Mouse (Mus musculus) heart, postnatal 25 days (tissue): ENCODE measurements at regions not wholly inside any gene's neighbourhood (a gene's known extent, or its start where the extent isn't known, plus 50 kb on each side); places are given as distances from the start of the nearest gene placed in this dataset.
"Not testable (repeated sequence)": the region's sequence is repeated elsewhere in the genome, so short reads cannot be mapped to it uniquely, and the experiment has no call there.

Experiments
- DNase-seq: peaks from one replicate; pipeline ENCODE4 v3.0.0; 2022; ENCODE audit warnings: low spot score
- intact Hi-C: fragments of 180-260 bp; cut with DNase I; formaldehyde crosslinking; loops from one replicate; pipeline ENCODE4 v1.15.1; 2025

GRCm38 (mm10) chr10:111624021-111624420, 117.9 kb downstream of the Phlda1 start:
- DNase-seq = no peak
- intact Hi-C loops = no loop called here

GRCm38 (mm10) chr10:111624624-111625023, 118.5 kb downstream of the Phlda1 start:
- intact Hi-C loops = no loop called here
- DNase-seq = no peak

GRCm38 (mm10) chr10:111625573-111625972, 119.5 kb downstream of the Phlda1 start:
- intact Hi-C loops = no loop called here
- no peak for DNase-seq

- intact Hi-C loops = no loop called here
- DNase-seq = no peak
Observed at GRCm38 (mm10) chr10:111626009-111626408, 119.9 kb downstream of the Phlda1 start.

DNA sequence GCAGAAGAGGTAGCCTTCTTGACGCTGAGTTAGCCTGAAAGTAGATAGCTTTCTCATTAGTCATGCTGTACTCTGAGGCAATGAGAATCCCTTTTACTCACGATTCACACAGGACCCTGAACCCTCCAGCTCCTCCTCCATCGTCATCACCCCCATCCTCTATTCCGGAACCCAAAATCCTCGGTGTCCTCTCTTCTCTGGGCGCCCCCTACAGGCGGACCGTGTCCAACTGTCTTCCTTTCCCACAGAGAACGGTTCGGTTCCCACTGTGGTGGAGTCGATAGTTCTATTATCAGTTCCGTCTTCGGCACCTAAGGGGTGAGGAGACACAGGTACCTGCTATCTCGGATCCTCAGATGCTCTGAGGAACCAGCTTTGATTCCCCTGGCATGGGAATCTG, 130.2 kb downstream of the Phlda1 start:
- intact Hi-C loops = no loop called here
- DNase-seq = no peak

DNA sequence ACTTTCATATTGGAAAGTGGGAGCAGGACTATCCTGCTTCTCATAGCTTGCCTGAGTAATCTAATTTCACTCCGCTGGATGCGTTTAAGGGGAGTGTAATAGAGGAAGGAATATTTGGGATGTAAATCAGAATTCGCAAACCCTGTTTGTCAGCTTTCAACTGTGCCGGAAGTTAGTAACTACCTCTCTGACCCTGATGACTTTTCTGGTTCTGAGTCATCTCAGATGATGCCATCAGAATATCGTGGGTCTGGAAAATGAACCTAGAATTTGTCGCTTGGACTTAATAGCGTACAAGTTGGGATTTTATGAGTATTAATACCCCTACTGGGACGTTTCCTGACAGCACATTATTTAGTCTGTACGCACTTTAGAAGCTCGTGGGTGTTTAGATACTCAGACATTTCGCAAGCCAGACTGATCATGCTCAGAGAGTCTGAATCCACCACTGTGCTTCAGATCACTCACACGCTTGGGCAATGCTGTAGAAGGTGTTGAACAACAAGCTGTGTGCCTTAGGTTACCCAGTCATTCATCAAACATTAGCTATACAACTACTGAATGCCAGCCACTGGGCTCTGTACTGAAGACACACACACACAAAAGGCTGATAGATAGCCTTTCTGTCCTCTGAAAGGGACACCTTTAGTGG, 131.1 kb downstream of the Phlda1 start:
- no peak for DNase-seq
- intact Hi-C loops = no loop called here

DNA sequence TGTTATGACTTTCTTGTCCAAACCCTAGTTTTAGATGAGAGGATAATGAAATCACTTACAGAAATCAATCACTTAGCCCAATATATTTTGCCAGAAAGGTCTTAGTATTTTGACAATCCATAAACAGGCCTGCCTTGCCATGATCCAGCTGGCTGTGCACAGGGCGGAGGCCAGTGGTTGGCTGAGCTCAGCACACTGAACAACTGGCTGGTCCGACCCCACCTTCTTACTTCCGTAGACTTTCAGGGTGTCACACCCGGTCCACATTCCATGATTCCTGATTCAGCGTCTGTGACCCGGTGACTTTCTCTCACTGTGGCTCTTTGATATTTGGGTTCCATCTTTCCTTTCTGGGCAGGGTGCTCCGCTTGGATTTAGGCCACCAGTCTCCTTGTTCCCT, 133.8 kb downstream of the Phlda1 start:
- no peak for DNase-seq
- intact Hi-C loops = no loop called here

DNA sequence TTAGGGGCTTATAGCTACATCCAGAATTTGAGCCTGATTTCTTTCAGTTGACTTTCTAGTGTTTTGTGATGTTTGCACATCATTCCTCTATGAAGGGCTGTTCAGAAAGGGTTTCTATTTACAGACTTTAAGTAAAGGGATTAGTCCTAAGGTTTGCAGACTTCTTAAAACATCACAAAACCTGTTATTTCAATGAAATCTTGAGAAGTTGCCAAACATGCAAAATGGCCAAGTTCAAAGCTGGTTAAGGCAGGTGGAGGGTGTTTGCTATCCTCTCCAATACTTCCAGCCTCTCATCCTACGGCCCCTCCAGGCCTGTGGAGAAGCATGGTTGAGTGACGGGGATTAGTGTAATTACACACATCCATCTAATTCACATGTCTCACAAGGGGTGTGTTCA, 136.6 kb downstream of the Phlda1 start:
- DNase-seq = no peak
- intact Hi-C loops = no loop called here

GRCm38 (mm10) chr10:111653773-111654172, 147.7 kb downstream of the Phlda1 start:
- intact Hi-C loops, DNase-seq: not testable (repeated sequence)

DNA sequence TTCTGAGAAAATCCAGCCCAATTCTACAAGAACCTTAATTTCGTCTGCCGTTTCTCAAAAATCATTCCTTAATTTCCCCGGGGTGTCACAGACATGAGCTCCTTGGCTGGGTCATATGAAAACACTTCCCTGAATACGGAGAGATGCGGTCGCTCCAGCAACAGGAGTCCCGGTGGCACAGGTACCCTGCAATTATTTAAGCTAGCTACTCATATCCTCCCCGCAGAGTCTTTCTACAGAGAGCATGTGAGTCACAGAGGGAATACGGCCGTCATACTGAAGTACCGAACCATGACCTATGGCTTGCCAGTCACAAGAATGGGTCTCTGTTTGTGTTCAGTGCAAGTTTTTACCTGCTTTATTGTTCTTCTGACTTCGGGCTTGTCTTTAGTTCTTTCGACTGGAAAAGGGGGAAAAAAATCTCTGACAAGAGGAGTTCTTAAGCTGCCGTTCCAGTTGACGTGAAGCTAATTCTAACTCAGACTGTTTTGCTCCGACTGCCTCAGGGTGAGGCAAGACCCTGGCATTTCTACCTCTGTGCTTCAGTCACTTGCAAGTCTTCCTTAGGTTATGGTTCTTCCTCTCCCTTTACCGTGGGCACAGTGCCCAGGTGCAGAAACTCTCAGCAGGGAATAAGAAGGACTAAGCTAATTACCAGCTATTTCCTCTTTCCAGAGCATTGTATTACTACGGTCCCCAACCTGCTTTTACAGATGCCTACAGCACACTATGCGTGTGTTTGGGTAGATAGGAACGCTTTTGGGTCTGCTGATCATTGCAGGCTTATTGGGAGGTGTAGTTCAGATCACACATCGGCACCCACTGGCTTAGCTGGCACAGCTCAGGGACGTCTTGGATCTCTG, 148.5 kb downstream of the Phlda1 start:
- intact Hi-C loops = no loop called here
- DNase-seq = no peak

- no peak for DNase-seq
- intact Hi-C loops = no loop called here
Observed at GRCm38 (mm10) chr10:111658828-111659227, 152.7 kb downstream of the Phlda1 start.

- no peak for DNase-seq
- intact Hi-C loops = loop anchor here (10.0 kb wide), 1 partner anchor 262 kb away; no protein-coding TSS in a partner anchor
Observed at GRCm38 (mm10) chr10:111662665-111663064, 156.6 kb downstream of the Phlda1 start.

DNA sequence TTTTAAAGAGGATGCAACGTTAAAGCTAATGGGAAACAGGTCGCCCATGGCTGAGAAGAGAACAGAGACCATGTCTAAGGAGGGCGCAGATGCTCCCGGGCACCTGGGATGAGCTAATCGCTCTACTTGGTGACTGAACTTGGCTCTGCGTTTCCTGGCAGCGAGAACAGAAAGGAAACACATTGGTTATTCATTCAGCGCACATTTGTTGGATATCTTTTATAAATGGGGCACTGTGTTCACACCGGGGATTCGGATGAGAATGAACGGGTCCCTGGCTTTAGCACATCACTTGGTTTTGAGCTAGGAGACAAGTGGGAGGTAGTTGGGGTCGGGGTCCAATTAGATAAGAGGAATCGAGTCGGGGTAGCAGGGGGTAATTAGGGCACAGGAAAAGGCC, 159.7 kb downstream of the Phlda1 start:
- intact Hi-C loops = loop anchor here (10.0 kb wide), 1 partner anchor 259 kb away; no protein-coding TSS in a partner anchor
- no peak for DNase-seq

DNA sequence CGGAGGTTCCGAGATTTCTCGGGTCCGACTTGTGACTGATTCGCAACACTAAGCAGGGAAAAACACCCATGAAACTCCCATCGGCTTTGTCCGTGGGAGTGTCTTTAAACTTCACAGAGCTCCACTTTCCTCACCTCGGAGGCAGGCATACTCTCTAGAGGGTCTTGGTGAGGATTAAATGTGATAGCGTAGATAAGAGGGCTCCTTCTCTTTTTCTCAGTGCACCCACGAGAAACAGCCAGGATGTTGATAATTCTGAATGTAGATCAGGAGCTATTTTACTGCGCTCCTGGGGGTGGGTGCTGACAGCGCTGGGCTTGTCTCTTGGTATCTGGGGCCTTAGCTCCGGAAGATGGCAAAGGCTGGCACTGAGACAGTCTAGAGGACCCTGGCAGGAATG, 160.9 kb downstream of the Phlda1 start:
- intact Hi-C loops = loop anchor here (10.0 kb wide), 1 partner anchor 258 kb away; no protein-coding TSS in a partner anchor
- DNase-seq = no peak

DNA sequence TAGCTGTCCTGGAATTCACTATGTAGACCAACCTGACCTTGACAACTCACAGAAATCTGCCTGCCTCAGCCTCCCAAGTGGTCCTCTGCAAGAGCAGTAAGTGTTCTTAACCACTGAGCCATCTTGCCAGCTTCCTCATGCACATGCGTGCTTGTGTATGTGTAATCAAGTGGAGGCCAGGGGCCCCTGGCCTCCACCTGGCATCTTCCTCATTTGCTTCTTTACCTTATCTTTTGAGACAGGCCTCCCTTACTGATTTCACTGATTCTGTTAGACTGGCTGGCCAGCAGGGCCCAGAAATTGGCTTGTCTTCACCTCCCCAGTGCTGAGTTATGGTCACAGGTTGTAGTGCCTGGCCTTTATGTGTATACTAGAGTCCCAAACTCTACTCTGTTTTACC, 162.6 kb downstream of the Phlda1 start:
- intact Hi-C loops = loop anchor here (10.0 kb wide), 1 partner anchor 256 kb away; no protein-coding TSS in a partner anchor
- DNase-seq = no peak

DNA sequence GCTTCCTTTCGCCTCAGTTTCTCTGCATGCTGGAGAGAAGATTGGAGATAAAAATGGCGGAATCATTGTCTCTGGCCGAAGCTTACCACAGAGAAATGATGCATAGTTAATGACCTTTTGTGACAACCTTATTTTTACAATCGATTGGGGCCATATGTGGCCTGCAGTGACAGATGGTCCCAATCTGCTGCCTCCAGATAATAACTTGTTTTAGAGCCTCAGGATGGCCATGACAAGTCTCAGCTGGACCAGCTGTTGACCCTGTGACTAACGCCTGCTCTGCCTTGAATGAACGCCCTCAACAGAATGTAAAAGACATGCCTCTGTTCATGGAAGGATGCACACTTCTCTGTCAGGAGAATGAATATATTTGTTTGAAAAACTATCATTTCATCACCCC, 163.6 kb downstream of the Phlda1 start:
- DNase-seq = no peak
- intact Hi-C loops = loop anchor here (10.0 kb wide), 1 partner anchor 255 kb away; no protein-coding TSS in a partner anchor

GRCm38 (mm10) chr10:111670666-111671065, 164.6 kb downstream of the Phlda1 start:
- DNase-seq = no peak

DNA sequence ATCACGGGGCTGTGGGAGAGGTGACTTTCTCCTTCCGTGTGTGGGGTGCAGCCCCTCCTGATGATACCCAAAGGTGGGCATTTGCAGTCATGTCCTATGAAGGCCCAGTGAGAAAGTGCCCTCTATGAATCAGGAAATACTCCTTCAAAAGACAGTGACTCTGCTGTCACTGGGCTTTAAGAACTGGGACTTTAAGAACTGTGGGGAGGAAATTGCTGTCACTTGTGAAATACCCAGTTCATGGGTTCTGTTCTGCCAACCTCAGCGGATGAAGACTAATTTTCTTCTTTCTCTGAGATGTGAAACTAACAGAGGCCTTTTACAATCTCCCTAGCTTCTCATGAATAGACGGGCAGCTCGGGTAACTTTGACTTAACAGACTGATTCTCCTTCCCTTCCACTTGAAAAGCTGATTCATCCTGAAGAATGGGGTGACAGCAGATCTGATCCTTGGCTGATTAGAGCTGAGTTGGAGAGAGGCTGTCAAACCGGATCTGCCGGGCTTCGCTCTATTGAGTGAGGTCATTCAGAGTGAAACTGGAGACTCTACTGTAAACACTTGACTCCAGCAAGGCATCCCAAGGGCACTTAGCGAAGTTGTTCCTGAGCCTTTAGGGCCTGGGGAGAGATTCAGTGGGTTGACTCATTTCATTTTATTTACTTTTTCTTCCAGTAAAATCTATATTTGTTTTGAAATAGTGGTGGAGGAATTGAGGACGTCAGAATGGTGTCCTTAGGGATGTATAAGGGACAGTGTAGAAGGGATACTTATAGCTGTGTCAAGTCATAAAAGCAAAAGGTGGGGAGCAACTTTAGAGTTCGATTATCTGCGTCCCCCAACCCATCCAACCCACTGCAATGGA, 166.6 kb downstream of the Phlda1 start:
- DNase-seq = no peak
- intact Hi-C loops = no loop called here

More at GRCm38 (mm10) chr10:111670666-111671065, 164.6 kb downstream of the Phlda1 start:
- intact Hi-C loops = no loop called here

DNA sequence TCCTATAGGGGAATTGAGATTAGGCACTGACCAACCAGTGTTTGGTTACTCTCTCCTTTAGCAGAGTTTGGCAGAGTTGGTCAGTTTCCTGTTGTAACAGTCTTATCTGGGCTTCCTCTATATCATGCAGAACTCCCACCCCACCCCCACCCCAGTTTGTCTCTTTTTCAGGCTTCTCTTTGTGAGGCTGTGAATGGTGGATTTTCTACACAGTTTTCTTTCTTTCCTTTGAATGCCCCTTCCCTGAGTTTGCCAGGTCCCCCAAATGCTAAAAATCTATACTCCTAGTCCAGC, 167.2 kb downstream of the Phlda1 start:
- intact Hi-C loops = no loop called here
- no peak for DNase-seq

DNA sequence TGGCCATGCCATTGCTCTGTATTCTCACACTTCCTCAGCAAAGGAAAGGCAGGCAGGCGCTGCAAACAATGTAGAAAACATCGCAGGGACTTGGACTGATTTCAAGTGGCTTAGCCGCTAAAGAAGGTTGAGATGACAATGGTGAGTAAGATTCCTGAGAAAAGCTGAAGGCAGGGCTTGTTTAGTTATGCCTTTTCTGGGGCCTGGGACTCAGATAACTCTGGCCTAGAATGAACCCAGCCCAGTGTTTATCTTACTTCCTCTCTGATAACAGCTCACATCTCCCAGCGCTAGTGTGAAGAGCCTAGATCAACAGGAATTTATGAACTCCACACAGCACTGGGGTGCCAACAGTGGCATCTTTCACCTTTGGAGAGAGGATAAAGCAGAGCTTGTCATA, 170.2 kb downstream of the Phlda1 start:
- intact Hi-C loops = no loop called here
- no peak for DNase-seq
